Mouse (Mus musculus) heart, adult 2 months (tissue): ENCODE data around the gene Tln2.

ENCODE experiments used
- EP300 ChIP-seq: fragments of 200-500 bp; IDR thresholded peaks from 2 replicates; pipeline ENCODE4 v1.6.1; 2011; ENCODE audit warnings: low read depth, low read length, control low read depth; ENCODE audit not compliant: insufficient read depth
- POLR2A ChIP-seq: fragments of 200-500 bp; IDR thresholded peaks from 2 replicates; pipeline ENCODE4 v1.6.1; 2011; ENCODE audit warnings: mild to moderate bottlenecking, low read depth, low read length, control low read depth; ENCODE audit not compliant: insufficient read depth

GRCm38 (mm10) chr9:67178709-67179108 is 380.8 kb downstream of the Tln2 start:
- TF ChIP-seq EP300 (no peak), POLR2A (no peak)
